Mouse (Mus musculus) stomach, postnatal 0 days (tissue): ENCODE data around the gene B230307C23Rik. TPM values are rescaled to one million over a fixed set of nuclear protein-coding genes. Genes with fewer than 3 reads are reported as not detected.

Source experiments
- ATAC-seq: fragments of 200-750 bp; cut with Nextera tagmentation; 2 replicates; pipeline ENCODE4 v1.8.0; 2017; ENCODE audit not compliant: low FRiP score, low TSS enrichment
- DNase-seq: peaks from one replicate; pipeline ENCODE4 v3.0.0-alpha.2; 2016; ENCODE audit warnings: low spot score
- H3K27ac ChIP-seq: fragments of 300-500 bp; sonication (generic); replicated peaks from 2 replicates; pipeline ENCODE4 v1.5.1; 2014; ENCODE audit warnings: mild to moderate bottlenecking, control low read depth
- H3K27me3 ChIP-seq: fragments of 300-500 bp; sonication (generic); 2 replicates; pipeline ENCODE4 v1.6.1; 2014; ENCODE audit warnings: low read length; ENCODE audit not compliant: control insufficient read depth, insufficient read depth
- H3K36me3 ChIP-seq: fragments of 300-500 bp; sonication (generic); 2 replicates; pipeline ENCODE4 v1.6.1; 2014; ENCODE audit warnings: low read length, mixed read lengths; ENCODE audit not compliant: control insufficient read depth, insufficient read depth
- H3K4me1 ChIP-seq: fragments of 300-500 bp; sonication (generic); replicated peaks from 2 replicates; pipeline ENCODE4 v1.6.1; 2014; ENCODE audit warnings: antibody characterized with exemption; ENCODE audit not compliant: control insufficient read depth, insufficient read depth
- H3K4me2 ChIP-seq: fragments of 300-500 bp; sonication (generic); replicated peaks from 2 replicates; pipeline ENCODE4 v1.6.1; 2014; ENCODE audit warnings: low read depth, mild to moderate bottlenecking, control low read depth, moderate library complexity
- H3K4me3 ChIP-seq: fragments of 300-500 bp; sonication (generic); 2 replicates; pipeline ENCODE4 v1.5.1; 2014; ENCODE audit warnings: low read depth, low read length, control low read depth
- H3K9ac ChIP-seq: fragments of 300-500 bp; sonication (generic); 2 replicates; pipeline ENCODE4 v1.6.1; 2014; ENCODE audit warnings: mild to moderate bottlenecking, low read length, control low read depth, mixed read lengths
- H3K9me3 ChIP-seq: fragments of 300-500 bp; sonication (generic); 2 replicates; pipeline ENCODE4 v1.6.1; 2016; ENCODE audit warnings: low read length; ENCODE audit not compliant: control insufficient read depth
- CTCF ChIP-seq: IDR thresholded peaks from 2 replicates; pipeline ENCODE4 v1.5.1; 2016; ENCODE audit warnings: antibody characterized with exemption, low read depth, mild to moderate bottlenecking, moderate library complexity
- EP300 ChIP-seq: optimal IDR thresholded peaks from 2 replicates; pipeline ENCODE3; 2016; ENCODE audit warnings: antibody characterized with exemption
- WGBS: fragments of 180-500 bp; shearing (Covaris S2); extraction: QIAGEN DNeasy Blood & Tissue Kit; methylation state at CpG from one replicate; pipeline ENCODE4 v1.1.7; 2014; 5-methylcytosine and 5-hydroxymethylcytosine counted together
- polyA plus RNA-seq: library from polyadenylated mRNA; unstranded; fragments of >200 nt; fragmentation: Nextera tagmentation; extraction: Ambion mirVana; gene quantifications from 2 replicates; pipeline ENCODE4 v1.2.1, GENCODE M21; 2015

Gene B230307C23Rik
- polyA plus RNA-seq, 1 experiment from 2014 or later, result 25.6 TPM

DNA sequence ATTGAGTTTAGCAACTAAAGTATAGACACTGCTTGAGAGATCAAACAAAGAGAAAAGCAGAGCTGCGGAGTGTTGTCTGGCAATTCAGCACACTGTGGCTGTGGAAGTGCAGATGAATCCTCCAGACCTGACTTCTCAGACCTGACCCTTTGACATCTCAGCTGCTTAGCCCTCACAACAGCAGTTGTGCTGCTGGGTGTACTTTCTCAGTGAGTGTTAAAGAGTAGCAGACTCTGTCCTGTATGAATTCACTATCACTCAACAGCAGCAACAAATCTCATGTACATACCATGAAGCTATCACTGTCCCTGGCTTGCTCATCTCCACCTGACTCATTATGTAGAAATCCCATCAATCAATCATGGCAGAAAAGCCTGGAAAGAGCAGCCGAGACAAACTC is 41.1 kb upstream of the B230307C23Rik start:
- H3K9me3 ChIP-seq, result no peaks in the 10 kb centered on the region
- no peak overlapping the region for H3K27ac ChIP-seq
- TF ChIP-seq CTCF (no peak), EP300 (no peak)
- no peak overlapping the region for H3K4me3 ChIP-seq
- DNase-seq (no peak), ATAC-seq (no peak)
- 68% methylated on average over 2 of the region's 2 CpGs for WGBS
- no peak overlapping the region for H3K9ac ChIP-seq
- H3K36me3 ChIP-seq, result peaks cover 18% of the 10 kb centered on the region
- H3K27me3 ChIP-seq, result no peaks in the 10 kb centered on the region
- H3K4me2 ChIP-seq, result no peak overlapping the region
- no peaks in the 10 kb centered on the region for H3K4me1 ChIP-seq

DNA sequence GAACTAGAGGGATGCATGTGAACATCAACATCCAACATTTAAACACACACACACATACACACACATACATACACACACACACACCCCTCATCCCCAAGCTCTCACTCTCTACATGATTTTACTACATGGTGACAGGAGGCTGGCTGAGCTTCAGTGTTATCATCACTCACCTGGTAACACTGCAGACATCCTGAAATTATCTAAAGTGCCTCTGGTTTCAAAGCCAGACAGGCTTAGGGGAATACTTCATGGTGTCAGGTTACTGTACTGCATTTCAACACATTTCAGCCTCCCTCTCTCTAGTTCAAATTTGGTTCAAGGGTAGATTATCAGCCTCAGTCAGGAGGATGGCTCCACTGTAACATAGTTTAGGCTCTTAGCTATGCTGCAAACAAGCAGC is 39.5 kb upstream of the B230307C23Rik start:
- H3K9ac ChIP-seq, result no peak overlapping the region
- no peak overlapping the region for H3K4me3 ChIP-seq
- no peaks in the 10 kb centered on the region for H3K27me3 ChIP-seq
- DNase-seq (no peak), ATAC-seq (no peak)
- no peak overlapping the region for H3K27ac ChIP-seq
- H3K36me3 ChIP-seq, result 0 out of 2 replicates have a peak, but pooled peaks cover 5% of the 10 kb centered on the region
- TF ChIP-seq CTCF, result no peak
- TF ChIP-seq EP300, result no peak
- no peaks in the 10 kb centered on the region for H3K4me1 ChIP-seq
- H3K9me3 ChIP-seq, result no peaks in the 10 kb centered on the region
- no peak overlapping the region for H3K4me2 ChIP-seq

DNA sequence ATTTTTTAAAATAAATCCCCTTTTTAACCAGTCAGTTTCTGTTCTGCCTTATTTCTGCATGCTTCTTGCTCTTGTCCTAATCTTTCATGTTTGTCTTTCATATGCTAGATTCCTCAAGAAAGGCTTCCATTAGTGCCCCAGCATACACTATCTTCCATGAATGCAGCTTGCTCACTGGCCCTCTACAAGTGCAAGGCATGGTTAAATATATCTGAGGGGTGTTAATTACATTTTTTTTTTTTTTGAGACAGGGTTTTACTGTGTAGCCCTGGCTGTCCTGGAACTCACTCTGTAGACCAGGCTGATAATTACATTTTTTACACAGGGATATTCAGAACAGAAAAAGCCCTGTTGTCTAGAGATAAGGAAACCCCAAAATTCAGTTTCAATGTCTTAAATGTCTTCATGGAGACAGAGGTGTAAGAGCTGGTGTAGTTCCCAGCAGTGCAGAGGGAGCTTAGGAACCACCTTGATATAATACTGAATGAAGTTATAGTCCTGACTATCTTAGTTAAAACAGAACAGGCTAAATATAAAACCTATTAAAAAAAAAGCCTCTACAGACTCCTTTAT is 38.6 kb upstream of the B230307C23Rik start:
- Histone ChIP-seq H3K9me3 (no peaks in the 10 kb centered on the region), H3K36me3 (0 out of 2 replicates have a peak, but pooled peaks cover 4% of the 10 kb centered on the region), H3K4me1 (no peaks in the 10 kb centered on the region), H3K9ac (no peak overlapping the region), H3K27ac (no peak overlapping the region), H3K27me3 (no peaks in the 10 kb centered on the region), H3K4me3 (no peak overlapping the region), H3K4me2 (no peak overlapping the region)
- ATAC-seq, result no peak
- TF ChIP-seq EP300, result no peak
- no peak for TF ChIP-seq CTCF
- no peak for DNase-seq

DNA sequence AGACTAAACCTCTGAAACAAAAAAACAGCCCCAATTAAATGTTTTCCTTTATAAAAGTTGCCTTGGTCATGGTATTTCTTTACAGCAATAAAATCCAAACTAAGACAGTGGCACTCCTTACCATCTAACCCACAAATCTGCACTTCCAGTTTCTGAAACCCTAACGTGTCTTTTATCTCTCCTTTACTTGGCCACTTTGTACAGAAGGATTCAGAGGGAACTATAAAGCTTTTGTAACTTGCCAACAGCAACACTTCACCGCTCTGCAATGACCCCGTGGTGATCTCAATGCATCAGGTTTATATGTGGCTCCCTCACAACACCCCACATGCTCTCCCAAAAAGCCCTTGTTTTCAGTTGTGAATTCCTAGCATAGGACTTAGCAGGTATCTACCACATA is 36.8 kb upstream of the B230307C23Rik start:
- H3K9ac ChIP-seq, result no peak overlapping the region
- no peak overlapping the region for H3K4me3 ChIP-seq
- WGBS, result 92% methylated on average over 3 of the region's 3 CpGs
- no peaks in the 10 kb centered on the region for H3K36me3 ChIP-seq
- no peaks in the 10 kb centered on the region for H3K9me3 ChIP-seq
- ATAC-seq (no peak), DNase-seq (no peak)
- H3K4me2 ChIP-seq, result no peak overlapping the region
- TF ChIP-seq EP300, result no peak
- no peak for TF ChIP-seq CTCF
- H3K27ac ChIP-seq, result no peak overlapping the region
- H3K27me3 ChIP-seq, result no peaks in the 10 kb centered on the region
- H3K4me1 ChIP-seq, result no peaks in the 10 kb centered on the region

DNA sequence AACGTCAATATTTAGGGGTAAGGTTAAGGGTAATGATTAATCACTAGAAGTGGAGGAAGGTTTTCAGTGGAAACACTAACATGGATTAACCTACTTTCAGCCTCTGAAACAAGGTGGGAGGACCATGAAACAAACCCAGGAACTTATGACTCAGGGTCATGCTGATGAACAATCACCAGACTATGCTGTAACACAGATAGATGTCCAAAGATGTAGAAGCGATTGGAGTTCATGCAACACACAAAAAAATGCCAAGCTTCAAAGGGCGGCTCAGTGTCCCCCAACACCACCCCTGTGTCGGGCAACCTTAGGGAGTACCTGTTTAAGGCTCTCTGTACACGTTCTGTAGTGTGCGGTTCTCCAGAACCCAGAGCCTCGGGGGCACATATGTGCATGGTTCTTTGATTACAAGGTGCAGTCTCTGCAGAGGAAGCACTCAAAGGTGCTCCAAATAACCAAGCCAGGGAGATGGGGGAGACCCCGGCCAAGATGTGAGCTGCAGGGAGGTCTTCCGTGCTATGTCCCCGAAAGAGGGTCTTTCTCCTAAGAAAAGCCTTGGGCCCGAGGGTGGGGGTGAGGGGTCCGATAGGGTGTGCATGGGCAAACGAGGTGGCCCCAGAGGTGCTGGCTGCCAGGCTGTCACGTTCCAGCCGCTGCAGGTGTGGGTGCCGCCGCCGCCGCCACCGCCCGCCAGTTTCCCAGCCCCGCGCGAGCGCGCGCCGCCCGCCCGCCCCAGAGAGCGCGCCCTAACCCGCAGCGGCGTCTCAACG is 35.5 kb upstream of the B230307C23Rik start:
- H3K36me3 ChIP-seq, result no peaks in the 10 kb centered on the region
- WGBS, result 3% methylated on average over 30 of the region's 36 CpGs
- H3K9ac ChIP-seq, result peak overlapping the region; percentile 93
- H3K9me3 ChIP-seq, result no peaks in the 10 kb centered on the region
- no peak for TF ChIP-seq EP300
- peak overlapping the region; percentile 76 for H3K4me3 ChIP-seq
- H3K4me2 ChIP-seq, result peak overlapping the region; percentile 82
- H3K27ac ChIP-seq, result peak overlapping the region; percentile 98
- H3K4me1 ChIP-seq, result no peaks in the 10 kb centered on the region
- ATAC-seq (no peak), DNase-seq (peak; percentile 42)
- H3K27me3 ChIP-seq, result no peaks in the 10 kb centered on the region
